Mouse (Mus musculus) neural tube, embryonic 11.5 days (tissue): ENCODE measurements at regions not wholly inside any gene's neighbourhood (a gene's known extent, or its start where the extent isn't known, plus 50 kb on each side); places are given as distances from the start of the nearest gene placed in this dataset.

ENCODE experiments used
- ATAC-seq: fragments of 200-750 bp; cut with Nextera tagmentation; 2 replicates; pipeline ENCODE4 v1.8.0; 2017; ENCODE audit warnings: moderate number of reproducible peaks, mild to moderate bottlenecking, moderate TSS enrichment, moderate library complexity; ENCODE audit not compliant: insufficient read depth, low FRiP score, low TSS enrichment
- DNase-seq: peaks from one replicate; pipeline ENCODE4 v3.0.0-alpha.2; 2015; ENCODE audit warnings: low spot score
- H3K27ac ChIP-seq: fragments of 300-500 bp; sonication (generic); 2 replicates; pipeline ENCODE4 v1.5.1; 2014; ENCODE audit warnings: low read depth, mild to moderate bottlenecking, low read length
- H3K27me3 ChIP-seq: fragments of 300-500 bp; sonication (generic); 2 replicates; pipeline ENCODE4 v1.6.1; 2014; ENCODE audit warnings: mild to moderate bottlenecking, low read length, mixed read lengths; ENCODE audit not compliant: control insufficient read depth, insufficient read depth
- H3K36me3 ChIP-seq: fragments of 300-500 bp; sonication (generic); 2 replicates; pipeline ENCODE4 v1.6.1; 2014; ENCODE audit warnings: mild to moderate bottlenecking, low read length, moderate library complexity, mixed read lengths; ENCODE audit not compliant: control insufficient read depth, insufficient read depth
- H3K4me1 ChIP-seq: fragments of 300-500 bp; sonication (generic); 2 replicates; pipeline ENCODE4 v1.6.1; 2014; ENCODE audit warnings: low read length, mixed read lengths; ENCODE audit not compliant: control insufficient read depth, insufficient read depth
- H3K4me2 ChIP-seq: fragments of 300-500 bp; sonication (generic); 2 replicates; pipeline ENCODE4 v1.6.1; 2014; ENCODE audit warnings: low read depth, mild to moderate bottlenecking, moderate library complexity
- H3K4me3 ChIP-seq: fragments of 300-500 bp; sonication (generic); 2 replicates; pipeline ENCODE4 v1.5.1; 2014; ENCODE audit warnings: low read depth, low read length
- H3K9ac ChIP-seq: fragments of 300-500 bp; sonication (generic); 2 replicates; pipeline ENCODE4 v1.6.1; 2014; ENCODE audit warnings: mild to moderate bottlenecking, low read length
- H3K9me3 ChIP-seq: fragments of 300-500 bp; sonication (generic); 2 replicates; pipeline ENCODE4 v1.6.1; 2016; ENCODE audit warnings: low read length; ENCODE audit not compliant: control insufficient read depth
- WGBS: fragments of 180-500 bp; shearing (Covaris S2); extraction: QIAGEN DNeasy Blood & Tissue Kit; methylation state at CpG from one replicate; pipeline ENCODE4 v1.1.7; 2014; 5-methylcytosine and 5-hydroxymethylcytosine counted together

DNA sequence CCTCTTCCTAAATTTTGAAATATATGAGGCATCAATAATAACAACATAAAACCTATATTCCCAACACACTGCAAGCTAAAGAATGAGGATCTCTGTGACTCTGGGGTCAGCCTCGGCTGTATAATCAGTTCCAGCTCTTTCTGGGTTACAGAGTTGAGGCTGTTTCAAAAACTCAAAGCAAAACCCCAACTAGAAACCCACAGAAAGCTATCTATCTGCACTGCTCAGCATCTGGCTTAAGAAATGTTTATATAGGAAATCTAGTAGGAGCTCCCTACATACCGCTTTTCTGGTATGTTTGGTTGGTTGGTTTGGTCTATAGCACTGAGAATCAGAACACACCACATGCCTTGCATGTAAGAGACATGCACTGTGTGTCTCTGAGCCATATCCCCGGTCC lies 137.8 kb upstream of the Tyw5 start:
- 77% methylated on average over 3 of the region's 3 CpGs for WGBS
- no peaks in the 10 kb centered on the region for H3K9me3 ChIP-seq
- H3K4me2 ChIP-seq = no peak overlapping the region
- DNase-seq = no peak
- ATAC-seq = no peak
- no peaks in the 10 kb centered on the region for H3K27me3 ChIP-seq
- H3K36me3 ChIP-seq = no peaks in the 10 kb centered on the region
- no peaks in the 10 kb centered on the region for H3K4me1 ChIP-seq
- H3K27ac ChIP-seq = no peak overlapping the region
- no peak overlapping the region for H3K9ac ChIP-seq
- H3K4me3 ChIP-seq = no peak overlapping the region

GRCm38 (mm10) chr1:57545792-57546685 lies 139.1 kb upstream of the Tyw5 start:
- Histone ChIP-seq H3K9me3 (no peaks in the 10 kb centered on the region), H3K9ac (no peak overlapping the region), H3K27me3 (no peaks in the 10 kb centered on the region), H3K4me2 (no peak overlapping the region), H3K27ac (no peak overlapping the region), H3K4me3 (no peak overlapping the region), H3K36me3 (no peaks in the 10 kb centered on the region), H3K4me1 (no peaks in the 10 kb centered on the region)
- DNase-seq (no peak), ATAC-seq (no peak)
- WGBS = 76% methylated on average over 14 of the region's 14 CpGs

DNA sequence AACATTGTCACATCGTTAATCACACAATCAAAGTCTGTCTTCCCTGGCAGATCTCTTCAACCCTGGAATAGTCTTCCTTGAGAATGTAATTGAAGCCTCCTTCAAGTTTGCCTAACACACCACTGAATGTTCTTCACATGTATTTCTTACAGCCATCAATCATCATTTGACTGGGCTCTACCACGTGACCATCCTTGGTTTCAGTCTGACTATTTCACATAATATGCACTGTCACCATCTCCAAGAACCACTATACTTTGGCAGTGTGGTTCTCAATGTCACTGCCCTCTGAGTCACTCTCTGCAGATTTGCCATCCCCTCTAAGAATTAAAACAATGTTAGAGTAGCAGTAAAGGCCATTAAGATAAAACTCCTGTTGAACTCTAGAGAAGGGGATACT lies 154.6 kb upstream of the Tyw5 start:
- Histone ChIP-seq H3K4me1 (no peaks in the 10 kb centered on the region), H3K9ac (no peak overlapping the region), H3K9me3 (no peaks in the 10 kb centered on the region), H3K27me3 (no peaks in the 10 kb centered on the region), H3K4me2 (no peak overlapping the region), H3K36me3 (no peaks in the 10 kb centered on the region), H3K27ac (no peak overlapping the region), H3K4me3 (no peak overlapping the region)
- WGBS = 89% methylated on average over 2 of the region's 2 CpGs
- ATAC-seq (no peak), DNase-seq (no peak)

DNA sequence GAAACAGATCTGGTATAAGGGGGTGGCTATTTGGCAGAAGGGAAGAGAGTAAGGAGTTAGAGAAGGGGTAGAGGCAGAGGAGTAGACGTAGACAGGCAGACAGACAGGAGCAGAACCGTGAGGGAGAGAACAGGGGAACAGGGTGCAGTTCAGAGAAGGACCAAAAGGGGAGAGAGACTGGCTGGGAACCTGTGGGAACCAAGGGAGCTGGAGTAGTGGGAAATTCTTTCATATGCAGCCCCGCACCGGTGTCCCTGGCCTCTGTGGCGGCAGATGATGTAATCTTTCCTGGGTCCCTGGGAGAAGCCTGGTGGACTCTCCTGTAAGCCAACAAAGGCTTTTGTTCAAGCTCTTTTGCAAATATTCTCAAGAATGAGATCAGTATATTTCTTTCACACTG lies 157.8 kb upstream of the Tyw5 start:
- Histone ChIP-seq H3K9me3 (no peaks in the 10 kb centered on the region), H3K4me2 (no peak overlapping the region), H3K27me3 (no peaks in the 10 kb centered on the region), H3K4me1 (no peaks in the 10 kb centered on the region), H3K36me3 (no peaks in the 10 kb centered on the region), H3K27ac (no peak overlapping the region), H3K4me3 (no peak overlapping the region), H3K9ac (no peak overlapping the region)
- 60% methylated on average over 5 of the region's 5 CpGs for WGBS
- no peak for DNase-seq
- ATAC-seq = no peak

GRCm38 (mm10) chr1:57572097-57572496 lies 165.2 kb upstream of the Tyw5 start:
- H3K4me1 ChIP-seq = no peaks in the 10 kb centered on the region
- no peak overlapping the region for H3K4me3 ChIP-seq
- ATAC-seq = no peak
- H3K4me2 ChIP-seq = no peak overlapping the region
- no peaks in the 10 kb centered on the region for H3K27me3 ChIP-seq
- H3K36me3 ChIP-seq = no peaks in the 10 kb centered on the region
- DNase-seq = no peak
- no peaks in the 10 kb centered on the region for H3K9me3 ChIP-seq
- WGBS = 79% methylated on average over 5 of the region's 5 CpGs
- H3K27ac ChIP-seq = no peak overlapping the region
- H3K9ac ChIP-seq = no peak overlapping the region

DNA sequence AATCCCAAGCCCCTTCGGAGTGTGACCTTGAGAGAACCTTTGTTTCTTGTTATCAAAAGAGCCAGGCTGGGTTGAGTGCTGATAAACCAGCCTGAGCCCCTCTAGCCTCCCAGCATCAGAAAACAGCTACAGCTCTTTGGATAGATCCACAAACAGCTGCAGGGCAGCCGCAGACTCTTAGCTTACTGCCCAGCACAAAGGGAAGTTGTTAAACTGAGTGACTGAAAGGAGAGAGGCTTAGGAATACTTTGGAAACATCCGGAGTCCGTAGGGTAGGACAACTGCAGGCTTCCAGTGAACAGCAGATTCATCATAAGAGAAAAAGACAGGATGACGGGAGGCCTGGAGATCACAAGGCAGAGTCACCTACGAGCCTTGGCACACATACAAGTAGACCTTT lies 166.9 kb upstream of the Tyw5 start:
- Histone ChIP-seq H3K9me3 (no peaks in the 10 kb centered on the region), H3K27ac (no peak overlapping the region)
- WGBS = 78% methylated on average over 6 of the region's 6 CpGs

GRCm38 (mm10) chr1:57574530-57574929 lies 167.6 kb upstream of the Tyw5 start:
- no peaks in the 10 kb centered on the region for H3K27me3 ChIP-seq
- no peaks in the 10 kb centered on the region for H3K9me3 ChIP-seq
- 98% methylated on average over 6 of the region's 6 CpGs for WGBS
- no peak overlapping the region for H3K9ac ChIP-seq
- no peak for ATAC-seq
- H3K4me1 ChIP-seq = no peaks in the 10 kb centered on the region
- H3K27ac ChIP-seq = no peak overlapping the region
- H3K36me3 ChIP-seq = no peaks in the 10 kb centered on the region
- H3K4me2 ChIP-seq = no peak overlapping the region
- H3K4me3 ChIP-seq = no peak overlapping the region
- DNase-seq = no peak

More for the DNA sequence above, 166.9 kb upstream of the Tyw5 start:
- Histone ChIP-seq H3K9ac (no peak overlapping the region), H3K36me3 (no peaks in the 10 kb centered on the region), H3K4me3 (no peak overlapping the region), H3K4me2 (no peak overlapping the region), H3K4me1 (no peaks in the 10 kb centered on the region), H3K27me3 (no peaks in the 10 kb centered on the region)
- ATAC-seq (no peak), DNase-seq (no peak)

DNA sequence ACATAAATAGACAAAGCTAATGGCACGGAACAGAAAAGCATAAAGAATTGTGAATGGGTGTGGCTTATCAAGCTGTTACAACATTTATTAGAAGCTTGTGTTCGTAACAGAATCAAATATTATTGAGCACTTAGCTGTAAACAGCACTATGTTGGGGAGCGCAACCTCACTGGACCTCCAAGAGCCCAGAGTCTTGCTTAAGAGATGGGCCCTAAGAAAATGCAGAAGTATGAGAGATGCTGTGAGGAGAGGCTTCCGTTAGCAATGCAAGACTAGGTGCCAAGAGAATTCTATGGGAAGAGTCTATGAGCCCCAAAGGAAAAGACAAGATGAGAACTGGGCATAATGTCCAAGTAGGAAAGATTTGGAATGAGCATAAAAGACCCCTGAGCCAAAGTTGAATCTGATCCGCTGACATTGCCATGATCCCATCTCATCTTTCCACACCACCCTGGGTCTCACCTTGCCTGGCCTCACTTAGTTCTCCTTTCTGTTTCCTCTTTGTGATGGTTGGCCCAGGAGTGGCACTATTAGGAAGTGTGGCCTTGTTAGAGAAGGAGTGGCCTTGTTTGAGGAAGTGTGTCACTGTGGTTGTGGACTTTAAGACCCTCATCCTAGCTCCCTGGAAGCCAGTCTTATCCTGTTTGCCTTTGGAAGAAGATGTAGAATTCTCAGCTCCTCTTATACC lies 169.3 kb upstream of the Tyw5 start:
- ATAC-seq (no peak), DNase-seq (no peak)
- WGBS = 93% methylated on average over 5 of the region's 5 CpGs
- H3K36me3 ChIP-seq = no peaks in the 10 kb centered on the region
- no peak overlapping the region for H3K4me3 ChIP-seq
- H3K4me2 ChIP-seq = no peak overlapping the region
- no peaks in the 10 kb centered on the region for H3K9me3 ChIP-seq
- no peak overlapping the region for H3K27ac ChIP-seq
- H3K27me3 ChIP-seq = no peaks in the 10 kb centered on the region
- no peaks in the 10 kb centered on the region for H3K4me1 ChIP-seq
- no peak overlapping the region for H3K9ac ChIP-seq

DNA sequence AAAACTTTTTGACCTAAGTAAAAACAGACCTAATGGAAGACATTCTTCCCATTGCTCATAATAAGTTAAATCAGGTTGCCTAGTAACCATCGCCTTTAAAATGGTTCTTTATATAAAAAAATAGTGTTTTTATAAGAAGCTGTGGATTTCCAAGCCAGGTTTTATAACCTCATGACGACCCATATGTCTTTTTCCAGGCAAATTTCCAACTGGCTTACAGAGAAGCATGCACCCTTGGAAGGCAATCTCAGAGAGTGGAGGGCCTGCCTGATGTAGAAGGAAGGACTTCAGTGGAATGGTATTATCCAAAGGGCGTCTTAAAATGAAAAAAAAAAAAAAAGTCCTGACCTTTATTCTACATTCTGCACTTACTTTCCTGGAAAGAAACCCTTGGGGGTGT lies 172.2 kb upstream of the Tyw5 start:
- Histone ChIP-seq H3K36me3 (no peaks in the 10 kb centered on the region), H3K9ac (no peak overlapping the region), H3K9me3 (no peaks in the 10 kb centered on the region), H3K4me1 (no peaks in the 10 kb centered on the region), H3K4me3 (no peak overlapping the region), H3K27ac (no peak overlapping the region), H3K27me3 (no peaks in the 10 kb centered on the region), H3K4me2 (no peak overlapping the region)
- 81% methylated on average over 3 of the region's 3 CpGs for WGBS
- ATAC-seq (no peak), DNase-seq (no peak)
